Mouse (Mus musculus) gonadal fat pad, adult 2 months (tissue): ENCODE data around the gene Egr2. TPM values are rescaled to one million over a fixed set of nuclear protein-coding genes. Genes with fewer than 3 reads are reported as not detected.

Experiments
- polyA plus RNA-seq: library from polyadenylated mRNA; depleted of rRNA; stranded (reverse); fragments of >200 nt; gene quantifications from 2 replicates; pipeline ENCODE4 v1.2.3, GENCODE M21; 2012; rRNA removed

Gene Egr2
- polyA plus RNA-seq, 1 experiment: 285 TPM

Other genes starting within 250 kb of the Egr2 start
- 16.8 and 20.6 TPM in 2 replicates for gene Ado, start 13.5 kb downstream of the Egr2 start, polyA plus RNA-seq